Mouse (Mus musculus): ENCODE measurements around the gene Dhrs7b. TPM values are rescaled to one million over a fixed set of nuclear protein-coding genes. Genes with fewer than 3 reads are reported as not detected.

Gene Dhrs7b
- total and polyA plus RNA-seq, 2 experiments from 2014 or later = 24.3 to 33.2 TPM

DNA sequence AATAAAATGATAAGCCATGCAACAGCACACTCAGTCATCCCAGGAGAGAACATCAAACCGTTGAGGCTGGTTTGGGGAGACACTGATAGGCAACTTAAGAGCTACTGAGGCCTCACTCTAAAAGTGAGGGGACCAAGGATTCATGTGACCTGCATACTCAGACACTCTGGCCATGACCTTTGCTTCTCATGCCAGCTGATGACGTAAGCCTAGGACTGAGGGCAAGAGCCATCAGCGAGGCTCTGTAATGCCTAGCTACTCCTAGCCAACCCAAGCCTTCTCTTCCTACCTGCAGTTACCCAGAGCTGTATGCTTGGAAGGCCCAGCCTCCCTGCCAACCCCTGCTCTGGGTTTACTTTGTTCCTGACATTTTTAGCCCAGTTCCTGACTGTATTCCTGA lies 31.6 kb downstream of the Dhrs7b start:
- Histone ChIP-seq H3K9ac (replicated peaks; ENCODE audit: low read length, poor library complexity, severe bottlenecking) (no peak overlapping the region), H3K36me3 (ENCODE audit: insufficient read depth, low read length) (peaks cover 27% of the 10 kb centered on the region), H3K9me3 (ENCODE audit: low read length) (no peaks in the 10 kb centered on the region), H3K4me1 (ENCODE audit: insufficient read depth, low read length) (no peaks in the 10 kb centered on the region), H3K4me2 (ENCODE audit: low read depth, low read length, poor library complexity, severe bottlenecking) (no peak overlapping the region), H3K27ac (ENCODE audit: low read depth, low read length) (no peak overlapping the region), H3K4me3 (ENCODE audit: low read depth, low read length) (no peak overlapping the region), H3K27me3 (ENCODE audit: insufficient read depth, low read length) (no peaks in the 10 kb centered on the region)
- 90% methylated on average over 3 of the region's 3 CpGs for WGBS
- ATAC-seq (ENCODE audit: low FRiP score) (no peak), DNase-seq (ENCODE audit: low spot score) (no peak)
- no peak for TF ChIP-seq CTCF (IDR thresholded peaks at IDR 0.05)

GRCm38 (mm10) chr11:60863196-60863595 lies 32.8 kb downstream of the Dhrs7b start:
- H3K9ac ChIP-seq (replicated peaks; ENCODE audit: low read length, poor library complexity, severe bottlenecking) = no peak overlapping the region
- ATAC-seq (ENCODE audit: low FRiP score) = no peak
- no peak overlapping the region for H3K4me2 ChIP-seq (ENCODE audit: low read depth, low read length, poor library complexity, severe bottlenecking)
- H3K9me3 ChIP-seq (ENCODE audit: low read length) = no peaks in the 10 kb centered on the region
- WGBS = 91% methylated on average over 4 of the region's 4 CpGs
- no peak overlapping the region for H3K4me3 ChIP-seq (ENCODE audit: low read depth, low read length)
- peak; percentile 8 for DNase-seq (ENCODE audit: low spot score)
- no peaks in the 10 kb centered on the region for H3K27me3 ChIP-seq (ENCODE audit: insufficient read depth, low read length)
- H3K27ac ChIP-seq (ENCODE audit: low read depth, low read length) = no peak overlapping the region
- peaks cover 29% of the 10 kb centered on the region for H3K36me3 ChIP-seq (ENCODE audit: insufficient read depth, low read length)
- H3K4me1 ChIP-seq (ENCODE audit: insufficient read depth, low read length) = no peaks in the 10 kb centered on the region
- no peak for TF ChIP-seq CTCF (IDR thresholded peaks at IDR 0.05)

DNA sequence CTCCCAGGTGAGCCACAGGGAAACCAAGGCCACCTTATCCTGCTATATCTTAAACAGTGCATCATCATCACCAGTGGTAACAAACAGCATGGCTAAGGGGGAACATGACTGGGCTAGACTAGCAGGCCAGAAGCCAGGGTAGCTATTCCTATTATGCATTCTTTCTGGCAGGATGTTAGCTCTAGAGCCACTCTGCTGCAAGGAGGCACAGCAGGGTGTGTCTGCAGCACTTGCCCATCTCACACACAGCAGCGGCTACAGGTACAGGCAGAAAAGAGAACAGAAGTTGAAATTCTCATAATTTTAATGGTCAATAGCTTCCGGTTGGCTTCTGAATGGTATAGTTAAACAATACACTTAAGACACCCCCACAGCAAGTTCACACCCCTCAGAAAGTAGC lies 33.7 kb downstream of the Dhrs7b start:
- ATAC-seq (ENCODE audit: low FRiP score) (no peak), DNase-seq (ENCODE audit: low spot score) (no peak)
- no peak overlapping the region for H3K9ac ChIP-seq (replicated peaks; ENCODE audit: low read length, poor library complexity, severe bottlenecking)
- no peaks in the 10 kb centered on the region for H3K9me3 ChIP-seq (ENCODE audit: low read length)
- H3K4me1 ChIP-seq (ENCODE audit: insufficient read depth, low read length) = no peaks in the 10 kb centered on the region
- no peaks in the 10 kb centered on the region for H3K27me3 ChIP-seq (ENCODE audit: insufficient read depth, low read length)
- no peak for TF ChIP-seq CTCF (IDR thresholded peaks at IDR 0.05)
- H3K36me3 ChIP-seq (ENCODE audit: insufficient read depth, low read length) = peaks cover 29% of the 10 kb centered on the region
- WGBS = 89% methylated on average over 2 of the region's 2 CpGs
- no peak overlapping the region for H3K4me3 ChIP-seq (ENCODE audit: low read depth, low read length)
- no peak overlapping the region for H3K27ac ChIP-seq (ENCODE audit: low read depth, low read length)
- H3K4me2 ChIP-seq (ENCODE audit: low read depth, low read length, poor library complexity, severe bottlenecking) = no peak overlapping the region

DNA sequence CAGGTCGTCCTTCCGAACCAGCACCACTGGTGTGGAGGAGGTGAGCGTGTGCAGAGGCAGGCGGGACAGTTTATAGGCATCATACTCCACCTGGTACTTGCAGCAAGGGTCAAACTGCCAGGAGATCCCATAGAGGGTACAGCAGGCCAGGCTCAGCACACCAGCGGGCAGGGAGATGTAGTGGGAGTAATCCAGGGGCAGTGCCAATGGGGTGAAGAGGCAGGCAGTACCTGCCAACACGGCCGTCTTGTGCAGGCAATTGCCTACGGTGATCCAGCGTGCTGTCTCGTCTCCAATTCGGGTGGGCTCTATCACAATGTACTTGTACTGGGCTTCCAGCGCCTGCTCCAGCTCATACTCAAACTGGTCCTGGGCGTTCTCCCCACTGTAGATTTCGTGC lies 34.5 kb downstream of the Dhrs7b start:
- Histone ChIP-seq H3K27me3 (ENCODE audit: insufficient read depth, low read length) (no peaks in the 10 kb centered on the region), H3K9ac (replicated peaks; ENCODE audit: low read length, poor library complexity, severe bottlenecking) (no peak overlapping the region), H3K36me3 (ENCODE audit: insufficient read depth, low read length) (peaks cover 29% of the 10 kb centered on the region), H3K4me2 (ENCODE audit: low read depth, low read length, poor library complexity, severe bottlenecking) (no peak overlapping the region), H3K27ac (ENCODE audit: low read depth, low read length) (no peak overlapping the region), H3K4me1 (ENCODE audit: insufficient read depth, low read length) (no peaks in the 10 kb centered on the region), H3K9me3 (ENCODE audit: low read length) (no peaks in the 10 kb centered on the region), H3K4me3 (ENCODE audit: low read depth, low read length) (no peak overlapping the region)
- DNase-seq (ENCODE audit: low spot score) (no peak), ATAC-seq (ENCODE audit: low FRiP score) (no peak)
- TF ChIP-seq CTCF (IDR thresholded peaks at IDR 0.05) = no peak
- 92% methylated on average over 14 of the region's 14 CpGs for WGBS

DNA sequence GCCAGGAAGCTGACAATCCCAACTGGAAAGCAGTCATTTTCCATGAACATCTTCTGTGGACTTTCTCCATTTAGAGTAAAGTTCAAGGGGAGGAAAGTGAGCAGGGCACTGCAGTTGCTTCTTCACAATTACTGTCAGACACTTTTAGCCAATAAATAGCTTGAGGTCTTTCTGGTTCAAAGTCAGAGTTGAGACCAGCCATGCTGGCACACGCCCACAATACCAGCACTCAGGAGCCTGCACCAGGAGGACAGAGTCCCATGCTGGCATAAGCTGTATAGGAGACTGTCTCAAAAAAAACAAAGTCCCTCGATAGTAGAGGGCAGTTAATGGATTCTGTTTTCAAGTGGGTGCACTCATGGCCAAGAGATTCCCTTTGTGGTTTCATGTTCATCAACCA lies 35.6 kb downstream of the Dhrs7b start:
- Histone ChIP-seq H3K9me3 (ENCODE audit: low read length) (no peaks in the 10 kb centered on the region), H3K4me2 (ENCODE audit: low read depth, low read length, poor library complexity, severe bottlenecking) (no peak overlapping the region), H3K27me3 (ENCODE audit: insufficient read depth, low read length) (no peaks in the 10 kb centered on the region), H3K9ac (replicated peaks; ENCODE audit: low read length, poor library complexity, severe bottlenecking) (no peak overlapping the region), H3K4me3 (ENCODE audit: low read depth, low read length) (no peak overlapping the region), H3K4me1 (ENCODE audit: insufficient read depth, low read length) (no peaks in the 10 kb centered on the region), H3K27ac (ENCODE audit: low read depth, low read length) (no peak overlapping the region), H3K36me3 (ENCODE audit: insufficient read depth, low read length) (peaks cover 27% of the 10 kb centered on the region)
- no peak for TF ChIP-seq CTCF (IDR thresholded peaks at IDR 0.05)
- 63% methylated on average over 2 of the region's 2 CpGs for WGBS
- ATAC-seq (ENCODE audit: low FRiP score) (no peak), DNase-seq (ENCODE audit: low spot score) (no peak)

DNA sequence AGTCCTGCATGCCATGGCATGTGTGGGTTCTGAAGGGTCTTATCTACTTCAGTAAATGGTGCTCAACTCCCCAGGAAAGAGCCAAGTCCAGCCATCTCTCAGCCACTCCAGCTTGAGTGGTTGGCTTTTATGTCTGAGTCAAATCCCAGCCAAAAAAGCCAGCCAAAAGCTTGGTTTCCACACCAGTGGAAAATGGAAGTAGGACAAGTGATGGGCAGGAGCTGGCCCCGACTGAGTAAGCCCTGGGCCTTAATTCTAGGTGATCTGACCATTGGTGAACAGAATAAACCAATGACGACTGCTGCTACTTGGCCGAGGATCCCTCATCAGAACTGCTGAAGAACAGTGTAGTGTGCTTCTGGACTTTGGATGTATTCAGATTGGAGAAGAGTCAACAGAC lies 37.0 kb downstream of the Dhrs7b start:
- Histone ChIP-seq H3K27ac (ENCODE audit: low read depth, low read length) (no peak overlapping the region), H3K4me3 (ENCODE audit: low read depth, low read length) (no peak overlapping the region), H3K36me3 (ENCODE audit: insufficient read depth, low read length) (peaks cover 27% of the 10 kb centered on the region), H3K27me3 (ENCODE audit: insufficient read depth, low read length) (no peaks in the 10 kb centered on the region), H3K9me3 (ENCODE audit: low read length) (no peaks in the 10 kb centered on the region), H3K9ac (replicated peaks; ENCODE audit: low read length, poor library complexity, severe bottlenecking) (no peak overlapping the region), H3K4me2 (ENCODE audit: low read depth, low read length, poor library complexity, severe bottlenecking) (no peak overlapping the region), H3K4me1 (ENCODE audit: insufficient read depth, low read length) (no peaks in the 10 kb centered on the region)
- no peak for TF ChIP-seq CTCF (IDR thresholded peaks at IDR 0.05)
- DNase-seq (ENCODE audit: low spot score) = no peak
- no peak for ATAC-seq (ENCODE audit: low FRiP score)
- WGBS = 83% methylated on average over 3 of the region's 3 CpGs
